Mouse (Mus musculus): ENCODE measurements around the gene Ppp1r3f. TPM values are rescaled to one million over a fixed set of nuclear protein-coding genes. Genes with fewer than 3 reads are reported as not detected.

Gene Ppp1r3f
- polyA plus RNA-seq (2015; fragmentation: Nextera tagmentation; extraction: Ambion mirVana) = 4.8 and 4.9 TPM in 2 replicates

DNA sequence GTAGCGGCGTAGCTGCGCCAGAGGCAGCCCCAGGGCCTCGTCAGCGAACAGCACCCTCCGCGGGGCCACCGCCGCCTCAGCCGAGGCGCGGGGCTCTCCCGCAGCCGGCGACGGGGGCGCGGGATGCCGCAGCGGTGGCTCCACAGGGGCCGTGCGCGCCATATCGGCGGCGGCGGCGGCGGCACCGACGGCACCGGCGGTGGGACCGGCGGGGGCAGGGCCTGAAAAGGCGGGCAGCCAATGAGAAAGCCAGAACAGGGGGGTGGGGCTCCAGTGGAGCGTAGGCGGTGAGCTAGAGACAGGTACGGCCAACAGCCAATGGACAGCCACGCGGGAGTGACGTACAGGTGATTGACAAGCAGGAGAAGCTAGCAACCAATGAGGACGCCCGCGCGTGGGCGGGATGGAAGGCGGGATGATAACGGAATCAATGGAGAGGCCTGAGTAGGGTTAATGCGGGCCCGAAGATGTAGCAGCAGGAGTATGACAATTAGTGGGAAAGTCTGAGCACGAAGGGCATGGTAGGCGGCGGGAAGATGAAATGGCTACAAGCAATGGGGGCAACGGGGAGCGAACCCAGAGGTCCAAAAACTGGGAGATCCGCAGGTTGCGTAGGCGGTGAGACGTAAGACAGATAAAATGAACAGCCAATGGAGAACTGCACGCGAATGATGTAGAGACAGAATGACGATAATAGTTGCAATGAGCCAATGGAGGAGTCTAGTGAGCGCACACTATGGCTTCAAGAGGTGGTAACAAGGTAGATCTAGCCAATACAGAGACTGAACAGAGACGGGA, at the start of gene Ppp1r3f:
Gene Ppp1r3f (minus strand): TSS at position 197 of the 798 bp plus-strand sequence.
- ATAC-seq (replicated peaks) = peak; percentile 98
- Histone ChIP-seq H3K9me3 (no peaks in the 10 kb centered on the region), H3K9ac (replicated peaks) (peak within 1 kb of the TSS; percentile 67), H3K27ac (replicated peaks) (peak within 1 kb of the TSS; percentile 93), H3K4me3 (peak within 1 kb of the TSS; percentile 57), H3K36me3 (no peaks in the 10 kb centered on the region), H3K4me2 (replicated peaks) (peak within 1 kb of the TSS; percentile 54), H3K27me3 (no peaks in the 10 kb centered on the region), H3K4me1 (peaks cover 18% of the 10 kb centered on the region)
- 22% methylated on average over 62 of the region's 65 CpGs for WGBS

DNA sequence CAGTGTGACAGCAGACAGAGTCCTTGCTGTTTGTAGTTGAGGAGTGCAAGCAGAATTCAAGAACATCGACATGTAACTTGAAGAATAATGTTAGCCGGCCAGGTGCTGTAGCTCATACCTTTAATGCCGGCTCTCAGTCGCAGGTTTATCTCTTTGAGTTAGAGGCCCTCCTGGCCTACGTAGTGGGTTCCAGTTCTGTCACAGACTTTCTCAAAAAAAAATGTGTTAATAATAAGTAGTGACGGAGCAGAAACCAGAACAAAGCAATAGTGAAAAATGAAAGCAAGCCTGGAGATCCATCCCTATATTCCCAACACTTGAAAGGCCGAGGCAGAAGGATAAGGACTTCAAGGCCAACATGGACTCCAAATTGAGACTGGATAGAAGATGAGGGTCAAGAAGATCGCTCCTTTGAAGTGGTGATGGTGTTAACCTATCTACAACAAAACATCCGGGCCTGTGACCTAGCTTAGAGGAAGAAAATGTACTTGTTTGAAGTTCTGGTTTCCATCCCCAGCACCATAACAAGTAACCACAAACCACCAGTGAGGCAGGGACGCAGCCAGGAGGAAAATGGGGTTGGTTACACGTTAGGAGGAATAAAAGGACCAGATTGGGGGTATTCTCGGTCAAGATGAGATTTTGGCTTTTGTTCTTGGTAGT, 43.9 kb upstream of the Ppp1r3f start:
- no peaks in the 10 kb centered on the region for H3K9me3 ChIP-seq
- H3K4me1 ChIP-seq = no peaks in the 10 kb centered on the region
- no peak overlapping the region for H3K9ac ChIP-seq (replicated peaks)
- no peaks in the 10 kb centered on the region for H3K36me3 ChIP-seq
- H3K4me3 ChIP-seq = no peak overlapping the region
- no peak overlapping the region for H3K27ac ChIP-seq (replicated peaks)
- no peak overlapping the region for H3K4me2 ChIP-seq (replicated peaks)
- H3K27me3 ChIP-seq = no peaks in the 10 kb centered on the region
- ATAC-seq (replicated peaks) = no peak
- 83% methylated on average over 12 of the region's 12 CpGs for WGBS

DNA sequence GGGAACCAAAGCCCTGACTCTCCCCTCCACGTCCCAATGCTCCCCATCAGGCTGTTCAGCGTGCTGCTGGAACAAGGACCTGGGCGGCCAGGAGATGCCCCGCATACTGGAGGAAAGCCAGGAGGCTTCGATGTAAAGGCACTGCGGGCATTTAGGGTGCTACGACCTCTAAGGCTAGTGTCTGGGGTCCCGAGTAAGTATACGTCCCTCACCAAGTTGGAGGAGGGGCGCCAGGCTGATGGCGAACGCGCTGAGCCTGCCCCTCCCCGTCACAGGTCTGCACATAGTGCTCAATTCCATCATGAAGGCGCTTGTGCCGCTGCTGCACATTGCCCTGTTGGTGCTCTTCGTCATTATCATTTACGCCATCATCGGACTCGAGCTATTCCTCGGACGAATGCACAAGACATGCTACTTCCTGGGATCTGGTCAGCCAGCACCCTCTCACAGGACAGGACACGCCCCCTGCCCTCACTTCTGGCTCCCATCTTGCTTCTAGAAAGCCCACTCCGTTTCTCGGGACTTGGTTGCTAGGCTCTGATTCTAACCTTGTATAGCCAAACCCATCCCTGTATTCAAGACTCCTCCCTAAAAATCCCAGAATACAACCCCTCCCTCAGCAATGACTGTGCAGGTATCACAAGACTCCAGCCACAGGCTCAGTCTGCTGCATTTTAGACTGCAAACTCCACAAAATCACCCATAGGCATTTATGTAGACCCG, 36.6 kb upstream of the Ppp1r3f start:
- H3K4me2 ChIP-seq (replicated peaks) = peak overlapping the region; percentile 69
- no peaks in the 10 kb centered on the region for H3K9me3 ChIP-seq
- H3K9ac ChIP-seq (replicated peaks) = peak overlapping the region; percentile 49
- no peaks in the 10 kb centered on the region for H3K4me1 ChIP-seq
- 17% methylated on average over 26 of the region's 26 CpGs for WGBS
- ATAC-seq (replicated peaks) = peak; percentile 77
- H3K27me3 ChIP-seq = no peaks in the 10 kb centered on the region
- no peak overlapping the region; the same call in 1 of the 2 replicates for H3K27ac ChIP-seq (replicated peaks)
- H3K36me3 ChIP-seq = no peaks in the 10 kb centered on the region
- H3K4me3 ChIP-seq = peak overlapping the region; percentile 47

DNA sequence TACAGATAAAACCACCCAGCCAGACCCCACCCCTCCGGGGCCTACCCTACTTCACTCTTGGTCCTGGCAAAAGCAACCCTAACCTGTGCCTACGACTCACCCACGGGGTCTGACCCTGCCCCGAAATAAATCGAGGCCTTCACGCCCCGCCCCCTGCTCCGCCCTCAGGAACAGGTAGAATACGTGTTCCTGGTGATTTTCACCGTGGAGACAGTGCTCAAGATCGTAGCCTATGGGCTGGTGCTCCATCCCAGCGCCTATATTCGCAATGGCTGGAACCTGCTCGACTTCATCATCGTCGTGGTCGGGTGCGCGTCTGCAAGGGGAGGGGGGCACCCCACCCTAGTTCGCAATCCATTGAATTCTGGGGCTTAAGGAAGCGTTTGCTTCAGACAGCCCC, 36.0 kb upstream of the Ppp1r3f start:
- Histone ChIP-seq H3K36me3 (no peaks in the 10 kb centered on the region), H3K4me2 (replicated peaks) (peak overlapping the region; percentile 69), H3K9me3 (no peaks in the 10 kb centered on the region), H3K27me3 (no peaks in the 10 kb centered on the region), H3K9ac (replicated peaks) (peak overlapping the region; percentile 49), H3K27ac (replicated peaks) (no peak overlapping the region), H3K4me3 (peak overlapping the region; percentile 47), H3K4me1 (no peaks in the 10 kb centered on the region)
- WGBS = 30% methylated on average over 21 of the region's 21 CpGs
- peak; percentile 18; the same call in 1 of the 2 replicates for ATAC-seq (replicated peaks)

DNA sequence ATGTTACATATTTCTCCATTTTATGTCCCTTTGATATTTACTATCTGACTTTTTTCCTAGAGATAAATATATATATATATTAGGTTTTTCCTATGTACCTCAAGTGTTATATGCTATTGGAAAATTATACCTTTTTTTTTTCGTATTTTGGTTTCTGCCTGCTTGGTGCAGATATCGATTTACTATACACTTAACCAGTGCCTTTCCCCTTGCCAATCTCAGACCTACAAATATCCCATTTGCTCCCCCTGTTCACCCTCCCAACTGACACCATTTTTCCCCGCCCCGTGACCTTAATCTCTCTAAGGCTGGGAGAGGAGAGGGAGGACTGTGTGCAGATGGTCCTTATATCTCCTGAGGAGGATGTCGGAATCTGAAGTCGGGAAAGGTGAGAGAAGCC, 32.7 kb upstream of the Ppp1r3f start, which contains the start of gene Cacna1f:
Gene Cacna1f (plus strand): TSS at position 301 of the 400 bp plus-strand sequence.
- Histone ChIP-seq H3K27ac (replicated peaks) (no peak within 1 kb of the TSS), H3K36me3 (no peaks in the 10 kb centered on the region), H3K4me2 (replicated peaks) (no peak within 1 kb of the TSS), H3K27me3 (no peaks in the 10 kb centered on the region), H3K4me3 (no peak within 1 kb of the TSS), H3K4me1 (peaks cover 10% of the 10 kb centered on the region), H3K9me3 (no peaks in the 10 kb centered on the region), H3K9ac (replicated peaks) (no peak within 1 kb of the TSS)
- whole genome bisulfite sequencing = 73% methylated on average over 6 of the region's 6 CpGs
- ATAC-seq (replicated peaks) = no peak

DNA sequence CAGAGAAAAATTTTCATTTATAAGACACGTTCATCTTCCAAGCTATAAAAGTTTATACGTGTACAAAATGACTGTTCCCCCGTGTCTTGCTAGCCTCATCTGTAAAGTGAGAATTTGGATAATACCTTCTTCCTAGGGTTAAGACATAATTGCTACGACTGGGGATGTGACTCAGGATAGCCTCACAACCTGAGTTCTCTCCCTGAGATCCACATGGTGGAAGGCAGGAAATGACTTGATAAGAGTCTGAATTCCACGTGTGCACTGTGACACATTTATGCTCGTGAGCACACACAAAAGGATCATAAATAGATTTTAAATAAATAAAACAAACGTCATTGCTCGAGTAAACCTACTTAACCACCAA, 31.5 kb upstream of the Ppp1r3f start:
- H3K27me3 ChIP-seq = no peaks in the 10 kb centered on the region
- no peaks in the 10 kb centered on the region for H3K9me3 ChIP-seq
- H3K4me3 ChIP-seq = peak overlapping the region; percentile 53; the same call in 1 of the 2 replicates
- peaks cover 10% of the 10 kb centered on the region for H3K4me1 ChIP-seq
- H3K27ac ChIP-seq (replicated peaks) = no peak overlapping the region
- WGBS = 48% methylated on average over 8 of the region's 8 CpGs
- H3K9ac ChIP-seq (replicated peaks) = no peak overlapping the region
- H3K4me2 ChIP-seq (replicated peaks) = no peak overlapping the region
- ATAC-seq (replicated peaks) = no peak
- no peaks in the 10 kb centered on the region for H3K36me3 ChIP-seq

DNA sequence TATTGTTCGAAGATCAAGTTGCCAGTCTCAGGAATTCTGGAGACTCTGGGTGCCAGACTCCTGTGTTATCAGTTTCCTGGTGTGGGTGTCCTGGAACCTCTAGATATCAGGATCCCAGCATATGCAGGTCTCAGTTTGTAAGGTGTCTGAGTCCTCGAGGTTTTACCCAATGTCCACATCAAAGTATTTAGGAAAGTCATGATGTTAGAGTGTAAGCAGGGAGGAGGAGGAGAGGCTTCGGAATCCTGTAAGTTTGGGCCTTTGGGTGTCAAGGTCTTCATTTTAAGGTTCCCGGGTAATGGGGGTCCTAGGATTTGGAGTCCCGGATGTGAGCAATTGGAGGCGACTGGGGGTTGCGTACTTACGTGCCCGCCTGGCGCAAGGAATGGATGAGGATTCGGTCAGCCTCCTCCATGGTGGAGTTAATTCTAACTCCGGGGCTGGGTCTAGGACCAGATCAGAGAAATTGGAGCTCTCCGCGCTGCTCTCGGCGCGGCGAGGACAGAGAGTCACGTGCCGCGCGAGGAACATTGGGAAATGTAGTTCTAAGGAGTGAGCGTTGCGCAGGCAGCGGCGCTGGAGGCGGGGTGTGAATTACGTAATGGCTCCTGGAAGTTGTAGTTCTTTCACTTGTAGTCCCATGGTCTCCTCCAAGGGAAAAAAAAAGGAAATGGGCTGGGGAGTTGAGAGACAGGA, 30.9 kb upstream of the Ppp1r3f start, which contains the start of gene Ccdc22:
Gene Ccdc22 (minus strand): TSS at position 639 of the 696 bp plus-strand sequence.
- H3K36me3 ChIP-seq = no peaks in the 10 kb centered on the region
- H3K9ac ChIP-seq (replicated peaks) = peak within 1 kb of the TSS; percentile 58
- peak within 1 kb of the TSS; percentile 60 for H3K27ac ChIP-seq (replicated peaks)
- H3K4me3 ChIP-seq = peak within 1 kb of the TSS; percentile 53
- H3K4me1 ChIP-seq = peaks cover 10% of the 10 kb centered on the region
- peak; percentile 94 for ATAC-seq (replicated peaks)
- H3K4me2 ChIP-seq (replicated peaks) = peak within 1 kb of the TSS; percentile 45
- no peaks in the 10 kb centered on the region for H3K27me3 ChIP-seq
- no peaks in the 10 kb centered on the region for H3K9me3 ChIP-seq
- 20% methylated on average over 28 of the region's 28 CpGs for WGBS

DNA sequence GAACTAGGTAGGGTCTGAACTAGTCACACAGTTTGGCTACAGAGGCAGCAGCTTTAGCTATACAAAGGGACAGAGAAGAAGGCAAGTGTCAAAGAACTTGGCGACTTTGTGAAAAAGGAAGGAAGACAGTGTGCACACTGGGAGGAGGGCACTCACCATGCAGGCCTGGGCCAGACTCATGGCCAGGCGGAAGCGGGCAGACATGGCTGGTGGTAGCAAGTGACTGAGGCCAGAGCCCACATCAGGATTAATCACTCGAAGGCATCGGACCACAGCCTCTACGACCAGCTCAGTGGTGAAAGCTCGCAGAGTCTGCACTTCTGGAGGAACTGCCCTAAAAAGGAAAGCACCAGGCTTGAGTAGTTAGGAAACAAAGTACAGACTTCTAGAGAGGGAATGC, 29.9 kb upstream of the Ppp1r3f start:
- H3K4me2 ChIP-seq (replicated peaks) = peak overlapping the region; percentile 45
- no peak for ATAC-seq (replicated peaks)
- 92% methylated on average over 7 of the region's 7 CpGs for WGBS

DNA sequence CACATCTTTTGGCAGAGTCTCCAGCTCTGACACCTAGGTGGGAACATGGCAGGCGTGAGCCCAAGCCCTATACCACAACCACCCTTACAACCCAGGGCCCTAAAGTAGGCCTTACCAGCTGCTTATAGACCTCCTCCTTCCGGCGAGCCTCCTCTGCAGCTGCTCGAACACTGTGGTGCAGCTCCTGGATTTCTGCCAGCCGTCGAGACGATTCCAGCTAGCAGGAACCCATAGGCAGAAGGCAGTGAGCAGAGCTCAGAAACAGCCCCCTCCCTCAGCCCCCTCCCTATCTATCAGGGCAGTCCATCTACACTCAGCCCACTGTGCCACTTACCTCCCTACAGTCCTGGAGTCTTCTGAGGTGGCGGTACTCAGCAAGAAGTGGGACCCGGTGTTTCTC, 21.3 kb upstream of the Ppp1r3f start:
- no peak overlapping the region for H3K4me2 ChIP-seq (replicated peaks)
- H3K36me3 ChIP-seq = peaks cover 5% of the 10 kb centered on the region; the same call in 1 of the 2 replicates
- ATAC-seq (replicated peaks) = no peak
- H3K27ac ChIP-seq (replicated peaks) = no peak overlapping the region
- H3K4me1 ChIP-seq = no peaks in the 10 kb centered on the region
- H3K9me3 ChIP-seq = no peaks in the 10 kb centered on the region
- no peaks in the 10 kb centered on the region for H3K27me3 ChIP-seq
- H3K9ac ChIP-seq (replicated peaks) = no peak overlapping the region
- H3K4me3 ChIP-seq = no peak overlapping the region
- 82% methylated on average over 9 of the region's 9 CpGs for WGBS

More for the DNA sequence above, 29.9 kb upstream of the Ppp1r3f start:
- Histone ChIP-seq H3K27ac (replicated peaks) (no peak overlapping the region), H3K4me1 (peaks cover 10% of the 10 kb centered on the region), H3K9me3 (no peaks in the 10 kb centered on the region), H3K36me3 (no peaks in the 10 kb centered on the region; the same call in 1 of the 2 replicates), H3K27me3 (no peaks in the 10 kb centered on the region), H3K4me3 (no peak overlapping the region), H3K9ac (replicated peaks) (no peak overlapping the region)

DNA sequence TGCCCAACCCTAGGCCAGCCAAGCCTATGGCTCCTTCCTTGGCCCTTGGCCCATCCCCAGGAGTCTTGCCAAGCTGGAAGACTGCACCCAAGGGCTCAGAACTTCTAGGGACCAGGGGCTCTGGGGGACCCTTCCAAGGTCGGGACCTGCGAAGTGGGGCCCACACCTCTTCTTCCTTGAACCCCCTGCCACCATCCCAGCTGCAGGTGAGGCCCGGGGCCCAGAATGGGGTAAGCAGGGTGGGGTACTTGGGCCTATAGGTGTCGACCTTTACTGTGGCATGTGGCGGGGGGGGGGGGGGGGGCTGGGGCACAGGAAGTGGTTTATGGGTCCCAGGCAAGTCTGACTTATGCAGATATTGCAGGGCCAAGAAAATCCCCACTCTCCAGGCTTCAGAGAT, 12.3 kb upstream of the Ppp1r3f start:
- Histone ChIP-seq H3K4me3 (no peak overlapping the region), H3K27me3 (no peaks in the 10 kb centered on the region), H3K4me2 (replicated peaks) (no peak overlapping the region), H3K36me3 (no peaks in the 10 kb centered on the region), H3K4me1 (no peaks in the 10 kb centered on the region), H3K9ac (replicated peaks) (no peak overlapping the region), H3K27ac (replicated peaks) (no peak overlapping the region), H3K9me3 (no peaks in the 10 kb centered on the region)
- ATAC-seq (replicated peaks) = no peak
- 95% methylated on average over 4 of the region's 5 CpGs for WGBS

DNA sequence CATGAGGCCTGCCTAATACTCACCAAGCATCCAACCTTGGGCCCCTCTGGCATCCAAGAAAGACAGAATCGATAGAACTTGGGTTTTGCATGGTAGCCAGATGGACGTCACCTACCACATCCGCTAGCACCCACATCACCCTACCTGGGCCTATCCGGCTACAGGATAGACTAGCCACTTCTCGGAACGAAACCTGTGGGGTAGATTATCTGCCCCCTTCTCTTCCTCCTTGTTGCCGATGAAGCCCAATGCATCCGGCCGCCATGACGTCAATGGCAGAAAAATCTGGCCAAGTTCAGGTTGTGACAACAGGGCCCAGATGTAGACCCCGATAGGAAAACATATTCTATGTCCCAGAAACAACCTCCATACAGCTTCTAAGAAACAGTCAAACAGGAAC, 9.8 kb upstream of the Ppp1r3f start:
- Histone ChIP-seq H3K27ac (replicated peaks) (no peak overlapping the region), H3K9ac (replicated peaks) (no peak overlapping the region), H3K27me3 (no peaks in the 10 kb centered on the region), H3K36me3 (no peaks in the 10 kb centered on the region), H3K4me2 (replicated peaks) (no peak overlapping the region), H3K4me1 (no peaks in the 10 kb centered on the region), H3K4me3 (no peak overlapping the region), H3K9me3 (no peaks in the 10 kb centered on the region)
- ATAC-seq (replicated peaks) = no peak
- WGBS = 96% methylated on average over 11 of the region's 11 CpGs
